8 mouse cellular contexts compared by ENCODE assay signal in genomic region chr4:45341669-45342249, GRCm38 (mm10). TPM values are rescaled to one million over a fixed set of nuclear protein-coding genes. Genes with fewer than 3 reads are reported as not detected.
DNase-seq lines count a peak whose midpoint lies in the region; ATAC-seq and TF ChIP-seq lines count a peak whose summit lies in the region.

TSS of gene Dcaf10 (plus strand) at chr4:45342101.

- peak within 1 kb of the TSS; percentile 95 to 96 for H3K4me3 ChIP-seq in MEL (ENCODE audit: control insufficient read depth in 1 of 2, insufficient read depth in 1 of 2, low read depth in 2 of 2, low read length in 2 of 2)
- peak within 1 kb of the TSS; percentile 91 for H3K4me3 ChIP-seq in cerebellum, adult 2 months (replicated peaks; ENCODE audit: insufficient read depth, low read depth, low read length)
- peak within 1 kb of the TSS; percentile 95 for H3K4me3 ChIP-seq in forebrain, postnatal 0 days (ENCODE audit: low read depth, low read length)
- peak within 1 kb of the TSS; percentile 82 for H3K4me3 ChIP-seq in lung, embryonic 15.5 days

- peaks cover 2 to 13% of the 10 kb centered on the region in 2 experiments for H3K36me3 ChIP-seq in MEL (ENCODE audit: control insufficient read depth in 1 of 2, insufficient read depth in 2 of 2, low read length in 2 of 2)
- H3K36me3 ChIP-seq in forebrain, postnatal 0 days (ENCODE audit: insufficient read depth), result peaks cover 7% of the 10 kb centered on the region; the same call in 1 of the 2 replicates
- 0 out of 2 replicates have a peak, but pooled peaks cover 6% of the 10 kb centered on the region for H3K36me3 ChIP-seq in lung, embryonic 15.5 days

- TF ChIP-seq CTCF in MEL (IDR thresholded peaks at IDR 0.05 in 2 of 3, conservative IDR thresholded peaks at IDR 0.05 in 1 of 3; ENCODE audit: control insufficient read depth in 1 of 3, insufficient read depth in 1 of 3, low read depth in 2 of 3, low read length in 3 of 3, poor library complexity in 1 of 3, severe bottlenecking in 1 of 3), result peak in 2 of 3 experiments; percentile 35 to 61; a peak in 4 of 6 replicates
- no peak for TF ChIP-seq CTCF in cerebellum, adult 2 months (IDR thresholded peaks at IDR 0.05; ENCODE audit: borderline replicate concordance, insufficient read depth, low read depth, low read length)
- peak; percentile 75 for TF ChIP-seq CTCF in forebrain, postnatal 0 days (IDR thresholded peaks at IDR 0.05; ENCODE audit: low read depth)

- ATAC-seq in forebrain, postnatal 0 days, result peak; percentile 95
- peak; percentile 96 for ATAC-seq in lung, embryonic 15.5 days (ENCODE audit: borderline replicate concordance, extremely low read depth, low FRiP score, low TSS enrichment)

- DNase-seq in MEL (ENCODE audit: low read depth, low spot score), result peak; percentile 96
- peak; percentile 92 to 96 for DNase-seq in cerebellum, adult 2 months
- peak; percentile 95 for DNase-seq in forebrain, postnatal 0 days
- DNase-seq in heart, postnatal 4 days, result peak; percentile 97
- peak; percentile 77 to 91 for DNase-seq in layer of hippocampus, adult 8-10 months (ENCODE audit: low spot score in 2 of 2)
- peak; percentile 84 for DNase-seq in ovary, adult 18-20 months (ENCODE audit: low spot score)
- DNase-seq in thymus, postnatal 0 days (ENCODE audit: low spot score), result peak; percentile 93

- peak within 1 kb of the TSS; percentile 91 for H3K4me2 ChIP-seq in forebrain, postnatal 0 days (ENCODE audit: low read depth)
- peak within 1 kb of the TSS; percentile 84 for H3K4me2 ChIP-seq in lung, embryonic 15.5 days

- peak within 1 kb of the TSS; percentile 93 for H3K9ac ChIP-seq in MEL (ENCODE audit: control insufficient read depth, low read depth, low read length, poor library complexity, severe bottlenecking)
- H3K9ac ChIP-seq in forebrain, postnatal 0 days, result peak within 1 kb of the TSS; percentile 86
- peak within 1 kb of the TSS; percentile 93 for H3K9ac ChIP-seq in lung, embryonic 15.5 days

- H3K79me2 ChIP-seq in MEL (ENCODE audit: control insufficient read depth, insufficient read depth, low read length, poor library complexity), result peaks cover 25% of the 10 kb centered on the region

- H3K27ac ChIP-seq in MEL (ENCODE audit: control insufficient read depth, low read depth, low read length), result peak within 1 kb of the TSS; percentile 66
- H3K27ac ChIP-seq in cerebellum, adult 2 months (ENCODE audit: insufficient read depth, low read length), result peak within 1 kb of the TSS; percentile 95
- H3K27ac ChIP-seq in forebrain, postnatal 0 days (ENCODE audit: low read depth, low read length), result peak within 1 kb of the TSS; percentile 88
- peak within 1 kb of the TSS; percentile 98 for H3K27ac ChIP-seq in lung, embryonic 15.5 days

- peak in 1 of 2 experiments; percentile 86 for TF ChIP-seq POLR2A in MEL (IDR thresholded peaks at IDR 0.05; ENCODE audit: control insufficient read depth in 1 of 2, insufficient read depth in 1 of 2, low read depth in 1 of 2, low read length in 2 of 2, poor library complexity in 1 of 2)
- TF ChIP-seq POLR2A in cerebellum, adult 2 months (IDR thresholded peaks at IDR 0.05; ENCODE audit: borderline replicate concordance, insufficient read depth, low read length), result peak; percentile 93

- H3K9me3 ChIP-seq in MEL (replicated peaks; ENCODE audit: insufficient read depth, low read length), result no peaks in the 10 kb centered on the region
- no peaks in the 10 kb centered on the region for H3K9me3 ChIP-seq in forebrain, postnatal 0 days (ENCODE audit: low read length)
- H3K9me3 ChIP-seq in lung, embryonic 15.5 days, result no peaks in the 10 kb centered on the region

- peaks cover 0 to 1% of the 10 kb centered on the region in 2 experiments; a peak in 1 of 4 replicates for H3K27me3 ChIP-seq in MEL (ENCODE audit: control insufficient read depth in 1 of 2, insufficient read depth in 2 of 2, low read length in 2 of 2)
- H3K27me3 ChIP-seq in cerebellum, adult 2 months (ENCODE audit: control insufficient read depth, insufficient read depth, low read length), result no peaks in the 10 kb centered on the region
- no peaks in the 10 kb centered on the region for H3K27me3 ChIP-seq in forebrain, postnatal 0 days (ENCODE audit: insufficient read depth, low read length)
- no peaks in the 10 kb centered on the region for H3K27me3 ChIP-seq in lung, embryonic 15.5 days

- TF ChIP-seq EP300 in MEL (IDR thresholded peaks at IDR 0.05; ENCODE audit: low read depth in 1 of 2, low read length in 2 of 2), result peak in 1 of 2 experiments; percentile 52; a peak in 1 of 4 replicates

- no peak for TF ChIP-seq RAD21 in MEL (IDR thresholded peaks at IDR 0.05; ENCODE audit: low read depth, low read length)

- peaks cover 8 to 14% of the 10 kb centered on the region in 2 experiments for H3K4me1 ChIP-seq in MEL (ENCODE audit: control insufficient read depth in 1 of 2, insufficient read depth in 2 of 2, low read length in 2 of 2)
- peaks cover 3% of the 10 kb centered on the region; the same call in 1 of the 2 replicates for H3K4me1 ChIP-seq in cerebellum, adult 2 months (ENCODE audit: control insufficient read depth, insufficient read depth, low read length)
- H3K4me1 ChIP-seq in forebrain, postnatal 0 days (ENCODE audit: insufficient read depth), result peaks cover 15% of the 10 kb centered on the region; the same call in 1 of the 2 replicates
- peaks cover 19% of the 10 kb centered on the region for H3K4me1 ChIP-seq in lung, embryonic 15.5 days

- under 1% methylated on average over 36 of the region's 42 CpGs for WGBS in cerebellum, adult 2 months
- WGBS in forebrain, postnatal 0 days, result 2% methylated on average over 41 of the region's 42 CpGs
- WGBS in lung, embryonic 15.5 days, result under 1% methylated on average over 36 of the region's 42 CpGs

TF ChIP-seq in MEL, 35 proteins besides CTCF, POLR2A, EP300 and RAD21 (continues in another document):
- TF ChIP-seq MYC (IDR thresholded peaks at IDR 0.05; ENCODE audit: low read depth, low read length), result no peak
- no peak for TF ChIP-seq MAFK (IDR thresholded peaks at IDR 0.05; ENCODE audit: borderline replicate concordance, low read depth, low read length)
- peak; percentile 89 for TF ChIP-seq NELFE (IDR thresholded peaks at IDR 0.05; ENCODE audit: low read depth, low read length)
- no peak for TF ChIP-seq USF1 (IDR thresholded peaks at IDR 0.05; ENCODE audit: low read depth, low read length)
- peak; percentile 93 for TF ChIP-seq ELF1 (IDR thresholded peaks at IDR 0.05; ENCODE audit: low read depth, low read length)
- TF ChIP-seq CHD1 (IDR thresholded peaks at IDR 0.05; ENCODE audit: low read depth, low read length), result no peak; the same call in 1 of the 2 replicates
- 0 out of 2 replicates have a peak, but pooled peaks have one; percentile 24 for TF ChIP-seq NRF1 (IDR thresholded peaks at IDR 0.05; ENCODE audit: insufficient read depth, low read depth, low read length, poor library complexity, severe bottlenecking)
- TF ChIP-seq E2F4 (IDR thresholded peaks at IDR 0.05; ENCODE audit: borderline replicate concordance, low read depth, low read length), result no peak; the same call in 1 of the 2 replicates
- peak; percentile 8; the same call in 1 of the 2 replicates for TF ChIP-seq RCOR1 (IDR thresholded peaks at IDR 0.05; ENCODE audit: low read depth, low read length)
- TF ChIP-seq SIN3A (IDR thresholded peaks at IDR 0.05; ENCODE audit: low read length), result peak; percentile 91
- no peak for TF ChIP-seq MYB (IDR thresholded peaks at IDR 0.05; ENCODE audit: low read depth, low read length)
- no peak for TF ChIP-seq JUND (IDR thresholded peaks at IDR 0.05; ENCODE audit: low read depth, low read length)
- TF ChIP-seq TCF12 (IDR thresholded peaks at IDR 0.05; ENCODE audit: low read depth, low read length), result peak; percentile 86
- peak; percentile 81; the same call in 1 of the 2 replicates for TF ChIP-seq MAZ (IDR thresholded peaks at IDR 0.05; ENCODE audit: low read depth, low read length)
- TF ChIP-seq HCFC1 (IDR thresholded peaks at IDR 0.05; ENCODE audit: low read depth, low read length), result peak; percentile 89
- TF ChIP-seq SMC3 (IDR thresholded peaks at IDR 0.05; ENCODE audit: low read depth, low read length), result no peak; the same call in 1 of the 2 replicates
- no peak for TF ChIP-seq MAX (IDR thresholded peaks at IDR 0.05; ENCODE audit: low read length)
- TF ChIP-seq MEF2A (IDR thresholded peaks at IDR 0.05; ENCODE audit: extremely low read depth, insufficient replicate concordance, low read depth, low read length, poor library complexity, severe bottlenecking), result no peak
- peak; percentile 82 for TF ChIP-seq MXI1 (IDR thresholded peaks at IDR 0.05; ENCODE audit: low read depth, low read length)
- no peak for TF ChIP-seq BHLHE40 (IDR thresholded peaks at IDR 0.05; ENCODE audit: borderline replicate concordance, low read depth, low read length)
- TF ChIP-seq ZMIZ1 (IDR thresholded peaks at IDR 0.05; ENCODE audit: low read depth, low read length), result peak; percentile 60; the same call in 1 of the 2 replicates
- peak; percentile 84; the same call in 1 of the 2 replicates for TF ChIP-seq POLR2AphosphoS2 (IDR thresholded peaks at IDR 0.05; ENCODE audit: low read length)
- TF ChIP-seq ZNF384 (IDR thresholded peaks at IDR 0.05; ENCODE audit: low read depth, low read length), result 0 out of 2 replicates have a peak, but pooled peaks have one; percentile 11
- no peak for TF ChIP-seq ZC3H11A (IDR thresholded peaks at IDR 0.05; ENCODE audit: low read depth, low read length)
- 0 out of 2 replicates have a peak, but pooled peaks have one; percentile 27 for TF ChIP-seq CHD2 (IDR thresholded peaks at IDR 0.05; ENCODE audit: low read length)
- TF ChIP-seq ZKSCAN1 (IDR thresholded peaks at IDR 0.05; ENCODE audit: low read depth, low read length), result no peak
- no peak for TF ChIP-seq USF2 (IDR thresholded peaks at IDR 0.05; ENCODE audit: borderline replicate concordance in 1 of 2, insufficient read depth in 1 of 2, low read depth in 1 of 2, low read length in 2 of 2)
- TF ChIP-seq POLR2AphosphoS5 (IDR thresholded peaks at IDR 0.05; ENCODE audit: borderline replicate concordance, low read depth, low read length), result no peak

RNA-seq across cellular contexts. Expression of gene Dcaf10, which starts in this region (rescaled TPM):
- 7.6 and 8.1 TPM in 2 replicates for total RNA-seq in MEL (2012; rRNA removed)
- polyA plus RNA-seq in MEL (2012; ENCODE audit: insufficient read depth in 1 of 2, insufficient read length in 2 of 2, low read depth in 1 of 2, low replicate concordance in 2 of 2, missing spikeins in 1 of 2), result 10 to 100 TPM in 1 of 2 experiments, not detected in 1; 10.7 TPM
- 9.2 and 10.4 TPM in 2 replicates for polyA plus RNA-seq in cerebellum, adult 2 months (2012; rRNA removed)
- total RNA-seq in forebrain, postnatal 0 days (2014; rRNA removed), result 17.0 and 22.6 TPM in 2 replicates
- polyA plus RNA-seq in forebrain, postnatal 0 days (2015; fragmentation: Nextera tagmentation; extraction: Ambion mirVana), result 7.5 and 9.6 TPM in 2 replicates
- total RNA-seq in heart, postnatal 4 days (2021), result 10 to 100 TPM; 21.9 to 24.3 TPM
- total RNA-seq in layer of hippocampus, adult 8-10 months (2022), result 10 to 100 TPM; 14.9 to 16.7 (median 15.7) TPM
- polyA plus RNA-seq in lung, embryonic 15.5 days (2015; fragmentation: Nextera tagmentation; extraction: Ambion mirVana), result 12.5 and 13.2 TPM in 2 replicates
- polyA plus RNA-seq in thymus, postnatal 0 days (2015; fragmentation: Nextera tagmentation; extraction: Ambion mirVana), result 8.9 and 9.8 TPM in 2 replicates

Comparison
In these comparisons a context has a peak if more than half of its experiments do, and no peak if none do; other contexts are left out.
1. Peak in every context shown above with its lines: DNase-seq, ATAC-seq, H3K4me3 ChIP-seq and H3K27ac ChIP-seq.